Mouse (Mus musculus): Measurements from ENCODE around the gene Mapk1ip1. TPM values are rescaled to one million over a fixed set of nuclear protein-coding genes. Genes with fewer than 3 reads are reported as not detected.

Mapk1ip1 gene
- 12.9 and 15.0 TPM in 2 replicates for polyA plus RNA-seq (2016; fragmentation: Nextera tagmentation; extraction: Ambion mirVana)

DNA sequence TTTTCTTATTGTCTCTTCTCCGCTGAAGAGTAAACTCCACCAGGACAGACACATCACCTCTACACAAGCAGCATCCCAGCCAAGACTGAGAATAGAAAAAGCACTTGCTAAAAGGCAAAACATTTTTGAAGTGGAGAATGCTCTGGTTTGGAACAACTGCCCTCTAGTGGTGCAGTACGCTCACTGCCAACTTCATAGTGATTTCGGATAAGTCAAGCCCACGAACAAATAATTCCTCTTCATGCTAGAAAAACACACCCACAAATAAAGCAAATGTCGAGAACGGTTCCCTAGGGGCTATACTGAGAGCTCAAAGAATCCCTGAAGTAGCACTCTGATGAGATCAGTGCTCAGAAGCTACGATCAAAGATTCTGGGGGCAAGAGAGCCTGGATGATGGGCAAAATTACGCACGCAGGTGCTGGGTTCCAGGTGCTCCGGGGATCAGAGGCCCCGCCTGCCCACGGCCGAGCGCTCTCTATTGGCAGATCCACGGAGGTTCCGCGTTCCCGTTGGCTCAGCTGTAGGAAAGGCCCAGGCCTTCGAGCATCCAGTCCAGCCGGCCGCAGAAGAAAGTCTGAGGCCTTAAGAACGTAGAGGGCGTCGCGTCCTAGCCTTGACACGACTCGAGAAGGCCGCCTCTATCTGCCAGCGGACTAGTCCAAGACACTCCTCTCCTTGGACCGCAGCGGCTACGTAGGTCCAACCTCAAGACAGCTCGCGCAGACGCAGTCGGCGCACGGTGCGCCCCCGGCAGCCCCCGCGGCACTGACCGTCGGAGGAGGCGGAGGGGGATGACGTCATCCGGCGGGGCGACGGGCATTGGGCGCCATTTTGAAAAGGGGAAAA lies at the start of gene Mapk1ip1, which contains the start of gene Ppp2r2d:
Gene Mapk1ip1, minus strand, starts transcription at position 730 of the 848 bp plus-strand sequence.
Gene Ppp2r2d, plus strand, starts transcription at position 536 of the 848 bp plus-strand sequence.
- Histone ChIP-seq H3K4me3 (peak within 1 kb of the TSS; percentile 99), H3K36me3 (peaks cover 29% of the 10 kb centered on the region; the same call in 1 of the 2 replicates), H3K4me1 (replicated peaks) (peaks cover 66% of the 10 kb centered on the region), H3K27me3 (ENCODE audit: insufficient read depth, poor library complexity, severe bottlenecking) (no peaks in the 10 kb centered on the region), H3K27ac (peak within 1 kb of the TSS; percentile 98), H3K9me3 (no peaks in the 10 kb centered on the region)
- WGBS: under 1% methylated on average over 51 of the region's 51 CpGs
- peak; percentile 95 for DNase-seq (ENCODE audit: low spot score)

DNA sequence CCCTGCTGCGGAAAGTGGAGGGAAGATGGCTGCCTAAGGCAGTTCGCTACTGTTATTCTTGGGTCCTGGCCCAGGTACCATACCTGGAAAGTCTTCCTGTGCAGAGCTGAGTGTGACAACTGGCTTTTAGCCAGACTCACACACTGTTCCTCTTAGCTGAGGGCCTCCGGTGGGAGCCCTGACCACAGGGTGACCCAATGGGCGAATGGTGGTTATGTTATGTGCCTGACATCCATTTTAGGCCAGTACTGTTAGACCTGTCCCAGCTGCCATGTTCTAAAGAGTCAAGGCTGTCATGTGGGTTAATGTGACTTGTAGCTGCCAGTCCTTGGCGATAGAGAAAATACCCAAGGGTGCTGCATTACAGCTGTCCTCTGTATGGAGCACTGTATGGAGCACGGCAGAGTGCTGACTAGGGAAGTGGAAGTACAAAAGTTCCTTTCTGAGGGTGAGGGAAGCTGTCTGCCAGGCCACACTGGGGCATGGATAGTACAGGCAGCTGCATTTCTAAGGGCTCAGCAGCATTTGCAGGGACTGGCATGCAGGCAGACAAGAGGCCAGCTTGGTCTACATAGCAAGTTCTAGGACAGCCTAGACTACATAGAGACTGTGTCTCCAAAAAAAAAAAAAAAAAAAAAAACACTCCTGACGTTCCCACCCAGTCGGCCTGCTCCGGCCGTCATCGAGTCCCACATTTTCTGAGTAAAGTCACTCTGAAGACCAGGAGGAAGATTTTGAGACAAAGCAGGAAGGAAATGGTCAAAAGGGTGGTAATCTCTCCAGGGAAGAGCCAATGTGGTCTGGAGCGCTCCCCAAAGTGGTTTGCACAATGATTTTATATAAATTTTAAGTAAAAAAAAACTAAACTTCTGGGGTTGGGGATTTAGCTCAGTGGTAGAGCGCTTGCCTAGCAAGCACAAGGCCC lies 39.6 kb upstream of the Mapk1ip1 start:
- H3K9me3 ChIP-seq: no peaks in the 10 kb centered on the region
- H3K27ac ChIP-seq: no peak overlapping the region
- DNase-seq (ENCODE audit: low spot score): no peak
- H3K27me3 ChIP-seq (ENCODE audit: insufficient read depth, poor library complexity, severe bottlenecking): no peaks in the 10 kb centered on the region
- H3K4me1 ChIP-seq (replicated peaks): no peaks in the 10 kb centered on the region
- peaks cover 69% of the 10 kb centered on the region for H3K36me3 ChIP-seq
- no peak overlapping the region for H3K4me3 ChIP-seq
- WGBS: 89% methylated on average over 13 of the region's 13 CpGs

DNA sequence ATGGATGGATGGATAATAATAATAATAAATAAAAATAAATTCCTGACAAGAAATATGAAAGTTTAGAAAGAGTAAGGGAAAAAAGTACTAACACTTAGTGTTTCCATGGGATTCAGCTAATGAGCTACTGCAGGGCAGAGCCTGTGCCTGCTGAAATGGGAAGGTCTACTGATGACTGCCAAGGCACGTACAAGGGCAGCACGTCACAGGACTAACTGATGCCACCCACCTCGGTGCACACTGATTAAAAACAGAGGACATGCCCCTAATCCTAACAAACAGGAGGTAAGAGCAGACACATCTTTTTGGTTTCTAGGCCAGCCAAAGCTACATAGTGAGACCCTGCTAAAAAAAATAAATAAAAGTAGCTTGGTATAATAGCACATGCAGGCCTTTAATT lies 37.7 kb upstream of the Mapk1ip1 start:
- H3K4me3 ChIP-seq: no peak overlapping the region
- H3K27me3 ChIP-seq (ENCODE audit: insufficient read depth, poor library complexity, severe bottlenecking): no peaks in the 10 kb centered on the region
- WGBS: 97% methylated on average over 3 of the region's 3 CpGs
- H3K27ac ChIP-seq: no peak overlapping the region
- DNase-seq (ENCODE audit: low spot score): no peak
- H3K4me1 ChIP-seq (replicated peaks): no peaks in the 10 kb centered on the region
- peaks cover 85% of the 10 kb centered on the region for H3K36me3 ChIP-seq
- H3K9me3 ChIP-seq: no peaks in the 10 kb centered on the region

DNA sequence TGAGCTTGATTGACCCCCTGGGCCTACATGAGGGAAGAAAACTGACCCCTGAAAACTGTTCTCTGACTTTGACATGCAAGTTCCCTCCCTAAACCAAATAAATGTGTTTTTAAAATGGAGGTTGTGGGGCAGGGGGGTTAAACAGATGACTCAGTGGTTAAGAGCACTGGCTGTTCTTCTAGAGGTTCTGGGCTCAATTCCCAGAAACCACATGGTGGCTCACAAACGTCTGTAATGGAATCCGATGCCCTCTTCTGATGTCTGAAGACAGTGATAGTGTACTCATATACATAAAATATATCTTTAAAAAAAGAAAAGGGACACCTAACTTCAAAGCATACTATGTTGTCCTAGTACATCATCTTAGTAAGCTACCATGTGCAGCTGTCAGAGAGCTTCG lies 29.0 kb upstream of the Mapk1ip1 start:
- H3K36me3 ChIP-seq: peaks cover 100% of the 10 kb centered on the region
- WGBS: 92% methylated on average over 3 of the region's 3 CpGs

DNA sequence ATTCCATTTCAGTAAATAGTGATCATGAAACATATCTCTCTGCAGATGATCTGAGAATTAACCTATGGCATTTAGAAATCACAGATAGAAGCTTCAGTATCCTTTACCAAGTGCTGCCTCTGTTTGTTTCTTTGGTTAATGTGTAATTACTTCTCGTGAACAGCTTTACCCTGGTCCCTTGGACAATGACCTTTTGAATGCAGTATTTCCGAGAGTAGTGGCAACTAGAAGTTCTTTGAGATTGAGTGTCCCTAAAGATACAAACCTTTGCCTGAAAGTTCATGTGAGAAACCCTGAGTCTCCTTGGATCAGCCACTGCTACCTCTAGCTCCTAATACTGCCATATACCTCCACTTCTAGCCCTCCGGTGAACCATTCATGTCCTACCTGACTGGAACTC lies 26.9 kb upstream of the Mapk1ip1 start:
- 88% methylated on average over 3 of the region's 3 CpGs for WGBS
- peaks cover 100% of the 10 kb centered on the region for H3K36me3 ChIP-seq

More for the DNA sequence above, 29.0 kb upstream of the Mapk1ip1 start:
- Histone ChIP-seq H3K27ac (no peak overlapping the region), H3K4me3 (no peak overlapping the region), H3K27me3 (ENCODE audit: insufficient read depth, poor library complexity, severe bottlenecking) (no peaks in the 10 kb centered on the region), H3K4me1 (replicated peaks) (no peaks in the 10 kb centered on the region), H3K9me3 (no peaks in the 10 kb centered on the region)
- DNase-seq (ENCODE audit: low spot score): no peak

DNA sequence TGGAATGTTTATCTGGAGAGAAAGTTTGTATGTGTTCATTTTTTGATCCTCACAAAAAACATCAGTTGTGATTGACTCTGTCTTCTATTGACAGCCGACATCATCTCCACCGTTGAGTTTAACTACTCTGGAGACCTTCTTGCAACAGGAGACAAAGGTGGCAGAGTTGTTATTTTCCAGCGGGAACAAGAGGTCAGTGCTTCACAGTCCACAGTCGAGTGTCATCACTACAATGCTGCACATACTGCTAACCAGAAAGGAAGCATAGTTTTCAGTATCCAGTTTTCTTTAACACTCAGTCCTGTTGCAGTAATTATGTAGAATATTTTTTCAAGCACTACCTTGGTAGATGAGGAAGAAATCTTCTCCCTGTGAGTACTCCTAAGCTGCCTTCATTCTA lies 22.2 kb upstream of the Mapk1ip1 start:
- Histone ChIP-seq H3K4me1 (replicated peaks) (peaks cover 4% of the 10 kb centered on the region; the same call in 1 of the 2 replicates), H3K36me3 (peaks cover 79% of the 10 kb centered on the region), H3K9me3 (no peaks in the 10 kb centered on the region), H3K4me3 (no peak overlapping the region), H3K27ac (no peak overlapping the region), H3K27me3 (ENCODE audit: insufficient read depth, poor library complexity, severe bottlenecking) (no peaks in the 10 kb centered on the region)
- no peak for DNase-seq (ENCODE audit: low spot score)
- WGBS: 93% methylated on average over 4 of the region's 4 CpGs

More for the DNA sequence above, 26.9 kb upstream of the Mapk1ip1 start:
- DNase-seq (ENCODE audit: low spot score): no peak
- Histone ChIP-seq H3K4me1 (replicated peaks) (no peaks in the 10 kb centered on the region), H3K4me3 (no peak overlapping the region), H3K9me3 (no peaks in the 10 kb centered on the region), H3K27ac (no peak overlapping the region), H3K27me3 (ENCODE audit: insufficient read depth, poor library complexity, severe bottlenecking) (no peaks in the 10 kb centered on the region)

DNA sequence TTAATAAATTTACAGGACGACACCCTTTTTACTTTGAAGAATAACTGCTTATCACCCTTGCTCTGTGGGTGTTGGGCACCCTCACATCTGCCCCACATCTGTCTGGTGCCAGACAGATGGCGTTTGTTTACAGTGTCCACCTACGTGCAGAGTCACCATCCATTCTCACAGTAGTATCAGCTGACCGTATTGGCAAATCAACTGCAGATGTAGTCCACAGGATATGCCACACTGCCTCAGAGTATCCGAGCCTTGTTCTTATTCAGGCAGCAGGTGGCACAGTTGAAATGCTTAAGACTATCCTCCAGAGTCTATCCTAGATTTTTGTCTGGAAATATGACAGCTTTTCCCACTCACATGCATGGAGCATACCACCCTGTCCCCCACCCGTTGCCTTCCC lies 21.2 kb upstream of the Mapk1ip1 start:
- Histone ChIP-seq H3K27ac (no peak overlapping the region), H3K4me1 (replicated peaks) (peaks cover 4% of the 10 kb centered on the region; the same call in 1 of the 2 replicates), H3K4me3 (no peak overlapping the region), H3K9me3 (no peaks in the 10 kb centered on the region), H3K27me3 (ENCODE audit: insufficient read depth, poor library complexity, severe bottlenecking) (no peaks in the 10 kb centered on the region), H3K36me3 (peaks cover 75% of the 10 kb centered on the region)
- no peak for DNase-seq (ENCODE audit: low spot score)
- WGBS: 75% methylated on average over 6 of the region's 6 CpGs

DNA sequence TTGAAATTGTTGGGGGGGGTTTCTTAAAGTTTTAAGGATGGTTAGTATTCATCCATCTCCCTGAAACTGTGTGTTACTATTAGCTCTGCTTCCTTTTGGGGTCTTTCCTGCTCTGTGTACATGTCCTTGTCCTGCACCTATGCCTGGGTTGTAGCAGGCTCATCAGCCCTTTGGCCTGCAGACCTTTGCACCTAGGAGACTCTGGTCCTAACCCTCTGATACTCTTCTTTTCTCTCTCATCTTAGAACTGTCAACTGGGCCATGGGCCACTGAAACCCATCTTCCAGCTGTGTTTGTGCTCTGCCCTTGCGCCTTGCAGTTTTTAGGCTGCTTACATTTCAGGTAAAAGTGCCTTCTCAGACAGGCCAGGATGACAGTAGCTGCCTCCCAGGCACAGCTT lies 18.7 kb upstream of the Mapk1ip1 start:
- no peak for DNase-seq (ENCODE audit: low spot score)
- Histone ChIP-seq H3K9me3 (no peaks in the 10 kb centered on the region), H3K36me3 (peaks cover 69% of the 10 kb centered on the region), H3K27me3 (ENCODE audit: insufficient read depth, poor library complexity, severe bottlenecking) (no peaks in the 10 kb centered on the region), H3K4me3 (no peak overlapping the region), H3K27ac (no peak overlapping the region), H3K4me1 (replicated peaks) (peaks cover 4% of the 10 kb centered on the region; the same call in 1 of the 2 replicates)
- WGBS: 90% methylated on average over 1 of the region's 1 CpGs

DNA sequence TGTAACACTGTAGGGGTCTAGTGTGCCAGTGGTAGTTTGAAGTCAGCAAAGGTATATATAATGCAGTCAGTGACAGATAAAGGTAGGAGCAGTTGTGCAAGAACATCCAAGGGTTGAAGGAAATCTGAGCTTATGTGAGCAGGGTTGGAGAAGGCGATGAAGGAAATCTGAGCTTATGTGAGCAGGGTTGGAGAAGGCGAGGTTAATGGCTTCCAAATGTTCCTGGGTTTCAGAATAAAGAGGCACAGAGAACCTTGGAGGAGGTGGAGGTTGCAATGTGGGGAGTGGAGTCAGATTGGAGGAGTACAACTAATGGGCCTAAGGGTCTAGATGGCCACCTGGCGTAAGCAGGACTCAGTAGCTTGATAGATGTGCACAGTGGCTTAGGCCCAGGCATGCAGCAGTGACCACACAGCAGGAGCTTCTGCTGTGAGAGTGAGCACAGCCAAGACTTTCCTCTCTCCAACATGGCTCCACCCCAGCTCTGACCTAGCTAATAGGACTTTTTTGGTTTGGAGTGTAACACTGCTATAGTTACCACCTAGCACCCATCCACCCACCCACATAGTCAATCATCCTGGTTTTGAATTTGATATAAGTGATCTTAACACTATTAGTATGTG lies 18.0 kb upstream of the Mapk1ip1 start:
- Histone ChIP-seq H3K4me1 (replicated peaks) (peaks cover 4% of the 10 kb centered on the region; the same call in 1 of the 2 replicates), H3K27ac (no peak overlapping the region), H3K27me3 (ENCODE audit: insufficient read depth, poor library complexity, severe bottlenecking) (no peaks in the 10 kb centered on the region), H3K9me3 (no peaks in the 10 kb centered on the region), H3K36me3 (peaks cover 68% of the 10 kb centered on the region), H3K4me3 (no peak overlapping the region)
- 72% methylated on average over 3 of the region's 3 CpGs for WGBS
- no peak for DNase-seq (ENCODE audit: low spot score)

DNA sequence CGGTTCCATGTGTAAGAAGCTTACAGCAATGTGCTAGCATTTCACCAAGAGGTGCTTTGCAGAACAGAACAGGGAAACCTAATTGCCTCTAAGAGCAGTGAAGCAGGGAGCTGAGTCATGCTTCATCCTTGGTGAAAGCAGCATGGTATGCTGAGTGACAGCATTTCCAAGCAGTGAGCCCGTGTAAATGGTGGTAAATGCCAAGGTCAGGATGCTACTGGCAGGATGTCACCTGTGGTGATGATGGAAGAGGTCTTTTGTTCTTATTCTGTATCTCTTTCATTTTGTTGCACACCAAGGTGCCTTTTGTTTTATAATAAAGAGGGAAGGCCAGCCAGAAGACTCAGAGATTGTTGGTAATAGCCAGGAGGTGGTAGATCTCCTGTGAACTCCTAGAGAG lies 10.6 kb upstream of the Mapk1ip1 start:
- Histone ChIP-seq H3K36me3 (peaks cover 83% of the 10 kb centered on the region), H3K9me3 (no peaks in the 10 kb centered on the region), H3K4me3 (no peak overlapping the region), H3K27me3 (ENCODE audit: insufficient read depth, poor library complexity, severe bottlenecking) (no peaks in the 10 kb centered on the region), H3K4me1 (replicated peaks) (no peaks in the 10 kb centered on the region), H3K27ac (no peak overlapping the region)
- DNase-seq (ENCODE audit: low spot score): no peak
- WGBS: 71% methylated on average over 2 of the region's 2 CpGs

DNA sequence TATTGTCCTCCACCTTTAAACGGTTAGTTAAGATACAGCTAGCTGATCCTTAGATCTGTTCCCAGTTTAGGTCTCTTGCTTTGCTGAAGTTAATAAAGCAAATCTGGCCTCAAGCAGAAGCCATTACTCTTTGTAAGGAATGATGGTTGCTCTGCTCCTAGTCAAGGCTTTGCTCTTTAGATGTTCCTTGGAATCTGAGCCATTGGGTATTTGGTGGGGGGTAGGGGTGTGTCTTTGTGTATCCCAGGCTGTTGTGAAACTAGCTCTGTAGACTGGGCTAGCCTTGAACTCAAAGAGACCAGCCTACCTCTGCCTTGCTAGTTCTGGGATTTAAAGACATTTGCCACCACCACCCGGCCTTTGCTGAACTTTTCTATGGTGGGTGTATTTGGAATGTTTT lies 8.1 kb upstream of the Mapk1ip1 start:
- DNase-seq (ENCODE audit: low spot score): no peak
- no peak overlapping the region for H3K4me3 ChIP-seq
- no peak overlapping the region for H3K27ac ChIP-seq
- 92% methylated on average over 2 of the region's 2 CpGs for WGBS
- no peaks in the 10 kb centered on the region for H3K27me3 ChIP-seq (ENCODE audit: insufficient read depth, poor library complexity, severe bottlenecking)
- H3K4me1 ChIP-seq (replicated peaks): peaks cover 8% of the 10 kb centered on the region
- no peaks in the 10 kb centered on the region for H3K9me3 ChIP-seq
- peaks cover 83% of the 10 kb centered on the region for H3K36me3 ChIP-seq

DNA sequence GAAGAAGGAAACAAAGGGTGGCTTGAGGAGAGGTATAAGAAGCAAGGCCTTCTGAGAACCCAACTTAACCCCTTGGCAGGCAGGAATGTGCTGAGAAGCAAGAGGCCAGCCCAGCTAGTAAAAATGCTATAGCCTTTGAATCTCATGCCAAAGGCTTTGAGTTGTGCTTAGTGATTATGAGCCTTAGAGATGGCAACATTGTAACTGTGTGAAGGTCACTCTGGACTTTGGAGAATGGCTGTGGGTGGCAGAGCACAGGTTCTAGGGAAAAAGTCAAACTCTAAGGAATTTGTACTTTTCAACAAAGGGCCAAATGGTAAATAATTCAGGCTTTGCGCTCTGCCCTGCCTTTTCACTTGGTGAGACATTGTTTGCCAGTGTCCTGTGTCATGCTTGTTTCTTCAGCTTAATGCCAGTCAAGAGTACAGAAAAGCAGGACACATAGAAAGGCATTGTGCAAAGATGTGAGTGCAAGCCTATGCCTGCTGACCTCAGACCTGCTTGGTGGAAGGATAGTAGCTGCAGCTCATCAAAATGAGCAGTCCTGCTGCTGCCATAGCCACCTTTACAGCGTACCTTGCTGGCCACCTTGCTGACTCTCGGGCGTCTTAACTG lies 7.5 kb upstream of the Mapk1ip1 start:
- Histone ChIP-seq H3K36me3 (peaks cover 84% of the 10 kb centered on the region), H3K4me1 (replicated peaks) (peaks cover 10% of the 10 kb centered on the region), H3K9me3 (no peaks in the 10 kb centered on the region), H3K27ac (no peak overlapping the region), H3K27me3 (ENCODE audit: insufficient read depth, poor library complexity, severe bottlenecking) (no peaks in the 10 kb centered on the region), H3K4me3 (no peak overlapping the region)
- no peak for DNase-seq (ENCODE audit: low spot score)
- 94% methylated on average over 4 of the region's 4 CpGs for WGBS
